10 mouse cellular contexts compared by ENCODE assay signal in the genomic region with DNA sequence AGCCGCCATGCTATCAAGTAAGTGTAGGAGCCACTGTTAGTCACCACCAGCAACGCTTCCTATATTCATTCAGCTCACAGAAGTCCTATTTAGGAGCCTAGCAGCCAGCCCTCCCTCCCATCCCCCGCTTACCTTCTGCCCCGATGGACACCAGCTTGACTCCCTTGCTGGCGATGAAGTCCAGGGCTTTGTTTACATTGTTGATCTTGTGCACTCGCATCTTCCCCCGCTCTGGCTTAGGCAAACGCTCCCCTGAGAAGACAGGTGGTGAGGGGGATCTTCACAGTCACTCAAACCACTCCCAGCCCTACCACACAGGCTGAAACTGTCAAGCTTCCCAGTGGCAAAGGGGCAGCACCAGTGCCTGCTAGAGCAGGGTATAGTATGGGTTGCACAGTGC. TPM values are rescaled to one million over a fixed set of nuclear protein-coding genes. Genes with fewer than 3 reads are reported as not detected.
DNase-seq lines count a peak whose midpoint lies in the region; ATAC-seq lines count a peak whose summit lies in the region.
"Had no signal": no experiment of that assay in that cellular context is flagged by ENCODE, and none has a peak within 500 bp of the region (broad histone marks: within the 10 kb centered on the region; RNA-seq: fewer than 3 reads in every experiment).

No protein-coding gene starts in this region.

- WGBS in forebrain, embryonic 15.5 days, result 91% methylated on average over 8 of the region's 8 CpGs
- WGBS in forebrain, embryonic 16.5 days, result 82% methylated on average over 8 of the region's 8 CpGs
- 72% methylated on average over 8 of the region's 8 CpGs for WGBS in kidney, embryonic 14.5 days
- WGBS in embryonic facial prominence, embryonic 12.5 days, result 61% methylated on average over 8 of the region's 8 CpGs
- 73% methylated on average over 8 of the region's 8 CpGs for WGBS in liver, embryonic 16.5 days (ENCODE audit: insufficient replicate concordance)

- no peaks in the 10 kb centered on the region for H3K27me3 ChIP-seq in forebrain, embryonic 15.5 days
- H3K27me3 ChIP-seq in forebrain, embryonic 16.5 days (replicated peaks; ENCODE audit: control insufficient read depth, insufficient read depth, low read length), result no peaks in the 10 kb centered on the region
- H3K27me3 ChIP-seq in kidney, embryonic 14.5 days (ENCODE audit: control insufficient read depth, insufficient read depth, low read length), result no peaks in the 10 kb centered on the region
- no peaks in the 10 kb centered on the region for H3K27me3 ChIP-seq in embryonic facial prominence, embryonic 12.5 days
- H3K27me3 ChIP-seq in liver, embryonic 16.5 days (ENCODE audit: control insufficient read depth, insufficient read depth, low read depth, low read length), result no peaks in the 10 kb centered on the region
- H3K27me3 ChIP-seq: forebrain, embryonic 13.5 days; megakaryocyte, embryonic 14.5 days had no signal

- H3K27ac ChIP-seq in forebrain, embryonic 15.5 days (replicated peaks), result peak overlapping the region; percentile 61
- H3K27ac ChIP-seq in forebrain, embryonic 16.5 days (ENCODE audit: low read length), result no peak overlapping the region
- H3K27ac ChIP-seq in kidney, embryonic 14.5 days (ENCODE audit: low read depth, low read length), result peak overlapping the region; percentile 63; the same call in 1 of the 2 replicates
- peak overlapping the region; percentile 58; the same call in 1 of the 2 replicates for H3K27ac ChIP-seq in embryonic facial prominence, embryonic 12.5 days
- peak overlapping the region; percentile 71 for H3K27ac ChIP-seq in liver, embryonic 16.5 days (ENCODE audit: low read length)
- H3K27ac ChIP-seq: forebrain, embryonic 13.5 days had no signal

- H3K4me3 ChIP-seq in forebrain, embryonic 15.5 days, result no peak overlapping the region
- no peak overlapping the region for H3K4me3 ChIP-seq in forebrain, embryonic 16.5 days (replicated peaks; ENCODE audit: low read length)
- H3K4me3 ChIP-seq in kidney, embryonic 14.5 days (ENCODE audit: low read length), result no peak overlapping the region
- H3K4me3 ChIP-seq in embryonic facial prominence, embryonic 12.5 days, result no peak overlapping the region
- H3K4me3 ChIP-seq in liver, embryonic 16.5 days (ENCODE audit: low read depth, low read length), result no peak overlapping the region
- H3K4me3 ChIP-seq: forebrain, embryonic 13.5 days; megakaryocyte, embryonic 14.5 days had no signal

- no peak overlapping the region for H3K9ac ChIP-seq in forebrain, embryonic 15.5 days (replicated peaks)
- no peak overlapping the region for H3K9ac ChIP-seq in forebrain, embryonic 16.5 days (replicated peaks; ENCODE audit: low read depth, low read length)
- H3K9ac ChIP-seq in kidney, embryonic 14.5 days (ENCODE audit: low read depth, low read length), result no peak overlapping the region
- no peak overlapping the region for H3K9ac ChIP-seq in embryonic facial prominence, embryonic 12.5 days
- H3K9ac ChIP-seq in liver, embryonic 16.5 days (ENCODE audit: low read depth, low read length), result no peak overlapping the region
- H3K9ac ChIP-seq: forebrain, embryonic 13.5 days had no signal

- H3K4me1 ChIP-seq in forebrain, embryonic 15.5 days, result peaks cover 52% of the 10 kb centered on the region
- H3K4me1 ChIP-seq in forebrain, embryonic 16.5 days (replicated peaks; ENCODE audit: control insufficient read depth, insufficient read depth, low read length), result peaks cover 45% of the 10 kb centered on the region
- H3K4me1 ChIP-seq in kidney, embryonic 14.5 days (ENCODE audit: control insufficient read depth, insufficient read depth, low read length), result peaks cover 40% of the 10 kb centered on the region
- peaks cover 32% of the 10 kb centered on the region for H3K4me1 ChIP-seq in embryonic facial prominence, embryonic 12.5 days
- peaks cover 58% of the 10 kb centered on the region for H3K4me1 ChIP-seq in liver, embryonic 16.5 days (ENCODE audit: control insufficient read depth, low read depth, low read length)

- H3K4me2 ChIP-seq in forebrain, embryonic 15.5 days (replicated peaks), result no peak overlapping the region
- no peak overlapping the region for H3K4me2 ChIP-seq in forebrain, embryonic 16.5 days (ENCODE audit: low read length)
- no peak overlapping the region for H3K4me2 ChIP-seq in kidney, embryonic 14.5 days (replicated peaks; ENCODE audit: low read depth, low read length)
- no peak overlapping the region for H3K4me2 ChIP-seq in embryonic facial prominence, embryonic 12.5 days (replicated peaks)
- no peak overlapping the region for H3K4me2 ChIP-seq in liver, embryonic 16.5 days (ENCODE audit: low read depth, low read length)
- H3K4me2 ChIP-seq: forebrain, embryonic 13.5 days had no signal

- no peak for ATAC-seq in forebrain, embryonic 15.5 days (replicated peaks)
- no peak for ATAC-seq in forebrain, embryonic 16.5 days
- ATAC-seq in kidney, embryonic 14.5 days (ENCODE audit: low FRiP score, low TSS enrichment), result no peak
- no peak for ATAC-seq in embryonic facial prominence, embryonic 12.5 days (ENCODE audit: insufficient number of reproducible peaks, insufficient read depth, low FRiP score, low TSS enrichment)
- no peak for ATAC-seq in liver, embryonic 16.5 days (ENCODE audit: low read depth)
- ATAC-seq: forebrain, embryonic 13.5 days had no signal

- peaks cover 28% of the 10 kb centered on the region for H3K36me3 ChIP-seq in forebrain, embryonic 15.5 days
- peaks cover 13% of the 10 kb centered on the region for H3K36me3 ChIP-seq in forebrain, embryonic 16.5 days (ENCODE audit: control insufficient read depth, insufficient read depth)
- peaks cover 62% of the 10 kb centered on the region for H3K36me3 ChIP-seq in kidney, embryonic 14.5 days (ENCODE audit: control insufficient read depth, insufficient read depth, low read length)
- peaks cover 59% of the 10 kb centered on the region for H3K36me3 ChIP-seq in embryonic facial prominence, embryonic 12.5 days
- peaks cover 41% of the 10 kb centered on the region for H3K36me3 ChIP-seq in liver, embryonic 16.5 days (ENCODE audit: control insufficient read depth, insufficient read depth)

- DNase-seq in kidney, postnatal 10 days, result no peak
- DNase-seq in ovary, postnatal 14 days (ENCODE audit: low spot score), result no peak
- no peak for DNase-seq in embryo, embryonic 11 days

- H3K9me3 ChIP-seq in forebrain, embryonic 15.5 days, result no peaks in the 10 kb centered on the region
- no peaks in the 10 kb centered on the region for H3K9me3 ChIP-seq in forebrain, embryonic 16.5 days (ENCODE audit: control insufficient read depth, low read length)
- H3K9me3 ChIP-seq in kidney, embryonic 14.5 days (ENCODE audit: control insufficient read depth, low read length), result no peaks in the 10 kb centered on the region
- no peaks in the 10 kb centered on the region for H3K9me3 ChIP-seq in embryonic facial prominence, embryonic 12.5 days
- no peaks in the 10 kb centered on the region for H3K9me3 ChIP-seq in liver, embryonic 16.5 days (replicated peaks; ENCODE audit: control insufficient read depth, low read length)
- H3K9me3 ChIP-seq: forebrain, embryonic 13.5 days; megakaryocyte, embryonic 14.5 days had no signal

RNA-seq across cellular contexts. Expression of gene Capn12, which starts 37.3 kb away (rescaled TPM):
- 0.57 and 0.80 TPM in 2 replicates for polyA plus RNA-seq in forebrain, embryonic 15.5 days (2015; fragmentation: Nextera tagmentation; extraction: Ambion mirVana)
- 0.27 and 0.81 TPM in 2 replicates for polyA plus RNA-seq in forebrain, embryonic 16.5 days (2015; fragmentation: Nextera tagmentation; extraction: Ambion mirVana)
- 0.51 and 0.64 TPM in 2 replicates for polyA plus RNA-seq in kidney, embryonic 14.5 days (2014; fragmentation: Nextera tagmentation; extraction: Ambion mirVana)
- polyA plus RNA-seq in embryonic facial prominence, embryonic 12.5 days (2016; fragmentation: Nextera tagmentation; extraction: Ambion mirVana), result 0.26 and 0.36 TPM in 2 replicates
- 0.09 and 0.12 TPM in 2 replicates for polyA plus RNA-seq in liver, embryonic 16.5 days (2015; fragmentation: Nextera tagmentation; extraction: Ambion mirVana)

RNA-seq across cellular contexts. Expression of gene Actn4, which starts 43.6 kb away (rescaled TPM):
- polyA plus RNA-seq in forebrain, embryonic 15.5 days (2015; fragmentation: Nextera tagmentation; extraction: Ambion mirVana), result 134 TPM in 2 replicates
- polyA plus RNA-seq in forebrain, embryonic 16.5 days (2015; fragmentation: Nextera tagmentation; extraction: Ambion mirVana), result 150 and 155 TPM in 2 replicates
- polyA plus RNA-seq in kidney, embryonic 14.5 days (2014; fragmentation: Nextera tagmentation; extraction: Ambion mirVana), result 176 and 239 TPM in 2 replicates
- polyA plus RNA-seq in embryonic facial prominence, embryonic 12.5 days (2016; fragmentation: Nextera tagmentation; extraction: Ambion mirVana), result 233 and 253 TPM in 2 replicates
- 130 and 137 TPM in 2 replicates for polyA plus RNA-seq in liver, embryonic 16.5 days (2015; fragmentation: Nextera tagmentation; extraction: Ambion mirVana)

RNA-seq across cellular contexts. Expression of gene Lgals7, which starts 54.9 kb away (rescaled TPM):
- 2.6 and 3.5 TPM in 2 replicates for polyA plus RNA-seq in forebrain, embryonic 15.5 days (2015; fragmentation: Nextera tagmentation; extraction: Ambion mirVana)
- polyA plus RNA-seq in forebrain, embryonic 16.5 days (2015; fragmentation: Nextera tagmentation; extraction: Ambion mirVana), result 1.7 and 2.9 TPM in 2 replicates
- 1.1 and 4.0 TPM in 2 replicates for polyA plus RNA-seq in kidney, embryonic 14.5 days (2014; fragmentation: Nextera tagmentation; extraction: Ambion mirVana)
- polyA plus RNA-seq in embryonic facial prominence, embryonic 12.5 days (2016; fragmentation: Nextera tagmentation; extraction: Ambion mirVana), result 2.4 and 4.2 TPM in 2 replicates
- 0.16 and 0.19 TPM in 2 replicates for polyA plus RNA-seq in liver, embryonic 16.5 days (2015; fragmentation: Nextera tagmentation; extraction: Ambion mirVana)
